7 mouse cellular contexts compared by ENCODE assay signal in the genomic region with DNA sequence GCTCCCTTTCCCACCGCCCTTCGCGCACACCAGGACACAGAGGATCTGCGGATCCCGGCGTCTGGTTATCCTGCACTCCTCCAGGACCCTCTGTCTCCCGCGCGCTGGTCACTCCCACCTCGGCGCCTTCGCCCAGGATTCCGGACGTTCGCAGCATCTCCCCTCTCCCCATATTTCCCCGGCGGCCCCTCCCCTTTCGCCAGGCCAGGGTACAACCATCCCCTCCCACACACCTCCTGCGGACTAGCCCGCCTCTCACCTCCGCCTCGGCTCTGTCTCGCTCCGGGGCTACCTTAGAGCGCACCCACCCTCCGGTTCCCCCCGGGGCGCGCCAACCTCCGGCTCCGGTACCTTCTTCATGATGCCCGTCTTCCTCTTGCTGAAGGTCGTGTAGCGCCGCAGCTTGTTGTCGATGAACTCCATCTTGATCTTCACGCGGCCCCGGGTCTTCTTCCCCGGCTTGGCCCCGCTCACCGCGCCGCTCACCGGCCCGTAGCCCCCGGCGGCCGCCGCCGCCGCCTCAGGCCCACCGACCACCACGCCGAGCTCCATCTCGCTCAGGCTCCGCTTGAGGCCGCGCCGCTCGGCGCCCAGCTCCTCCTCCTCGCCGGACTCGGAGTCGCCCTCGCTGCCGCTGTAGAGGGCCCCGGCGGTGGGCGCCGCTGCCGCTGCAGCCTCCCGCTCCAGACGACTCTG. TPM values are rescaled to one million over a fixed set of nuclear protein-coding genes. Genes with fewer than 3 reads are reported as not detected.
A peak's percentile ranks its signal among the peaks of the same experiment; 100 is the strongest.
DNase-seq lines count a peak whose midpoint lies in the region; ATAC-seq and TF ChIP-seq lines count a peak whose summit lies in the region.

No protein-coding gene starts in this region.

- H3K79me2 ChIP-seq in C2C12 (ENCODE audit: control insufficient read depth, insufficient read depth) = peaks cover 53% of the 10 kb centered on the region

- peak; percentile 39 for DNase-seq in ES-CJ7 (ENCODE audit: low read depth, low spot score)
- peak; percentile 34 to 47 for DNase-seq in cerebellum, postnatal 36 days
- DNase-seq in kidney, postnatal 4 days = peak; percentile 61 to 78
- peak; percentile 38 for DNase-seq in stomach, postnatal 0 days (ENCODE audit: low spot score)

- ATAC-seq in heart, embryonic 13.5 days (ENCODE audit: extremely low read depth, insufficient number of reproducible peaks, low FRiP score, low TSS enrichment) = no peak; the same call in 1 of the 2 replicates
- peak; percentile 1; the same call in 1 of the 2 replicates for ATAC-seq in midbrain, embryonic 12.5 days (ENCODE audit: low FRiP score, low read depth)
- no peak for ATAC-seq in stomach, postnatal 0 days (ENCODE audit: low FRiP score, low TSS enrichment)

- H3K27me3 ChIP-seq in C2C12 (ENCODE audit: control insufficient read depth, insufficient read depth, insufficient read length) = no peaks in the 10 kb centered on the region
- no peaks in the 10 kb centered on the region for H3K27me3 ChIP-seq in heart, embryonic 13.5 days (replicated peaks)
- no peaks in the 10 kb centered on the region for H3K27me3 ChIP-seq in midbrain, embryonic 12.5 days
- H3K27me3 ChIP-seq in stomach, postnatal 0 days (ENCODE audit: control insufficient read depth, insufficient read depth, low read length) = no peaks in the 10 kb centered on the region

- no peak for TF ChIP-seq EP300 in stomach, postnatal 0 days (optimal IDR thresholded peaks at IDR 0.05)

- H3K79me3 ChIP-seq in C2C12 (ENCODE audit: low read depth) = peaks cover 30% of the 10 kb centered on the region

- peak overlapping the region; percentile 95 for H3ac ChIP-seq in C2C12 (ENCODE audit: control insufficient read depth, insufficient read length, low read depth)

- no peaks in the 10 kb centered on the region for H3K9me3 ChIP-seq in heart, embryonic 13.5 days
- no peaks in the 10 kb centered on the region for H3K9me3 ChIP-seq in midbrain, embryonic 12.5 days
- no peaks in the 10 kb centered on the region for H3K9me3 ChIP-seq in stomach, postnatal 0 days (ENCODE audit: control insufficient read depth, low read length)

- H3K9ac ChIP-seq in heart, embryonic 13.5 days = peak overlapping the region; percentile 100
- peak overlapping the region; percentile 98 for H3K9ac ChIP-seq in midbrain, embryonic 12.5 days (replicated peaks)
- peak overlapping the region; percentile 100 for H3K9ac ChIP-seq in stomach, postnatal 0 days (ENCODE audit: low read length)

- H3K36me3 ChIP-seq in C2C12 (ENCODE audit: control insufficient read depth, insufficient read depth) = peaks cover 23% of the 10 kb centered on the region
- H3K36me3 ChIP-seq in heart, embryonic 13.5 days = peaks cover 25% of the 10 kb centered on the region
- H3K36me3 ChIP-seq in midbrain, embryonic 12.5 days = peaks cover 17% of the 10 kb centered on the region
- peaks cover 11% of the 10 kb centered on the region for H3K36me3 ChIP-seq in stomach, postnatal 0 days (ENCODE audit: control insufficient read depth, insufficient read depth, low read length)

- H3K4me3 ChIP-seq in C2C12 (ENCODE audit: insufficient read depth, poor library complexity, severe bottlenecking) = peak overlapping the region; percentile 83
- peak overlapping the region; percentile 100 for H3K4me3 ChIP-seq in heart, embryonic 13.5 days
- H3K4me3 ChIP-seq in midbrain, embryonic 12.5 days = peak overlapping the region; percentile 99
- peak overlapping the region; percentile 99 for H3K4me3 ChIP-seq in stomach, postnatal 0 days (ENCODE audit: low read depth, low read length)

- H3K27ac ChIP-seq in heart, embryonic 13.5 days (replicated peaks) = peak overlapping the region; percentile 97
- peak overlapping the region; percentile 92 for H3K27ac ChIP-seq in midbrain, embryonic 12.5 days (replicated peaks)
- peak overlapping the region; percentile 96 for H3K27ac ChIP-seq in stomach, postnatal 0 days (replicated peaks)

- H3K4me1 ChIP-seq in heart, embryonic 13.5 days = peaks cover 50% of the 10 kb centered on the region
- peaks cover 34% of the 10 kb centered on the region for H3K4me1 ChIP-seq in midbrain, embryonic 12.5 days
- peaks cover 9% of the 10 kb centered on the region; the same call in 1 of the 2 replicates for H3K4me1 ChIP-seq in stomach, postnatal 0 days (replicated peaks; ENCODE audit: control insufficient read depth, insufficient read depth)

- H3K4me2 ChIP-seq in heart, embryonic 13.5 days = peak overlapping the region; percentile 92
- peak overlapping the region; percentile 91 for H3K4me2 ChIP-seq in midbrain, embryonic 12.5 days (replicated peaks)
- H3K4me2 ChIP-seq in stomach, postnatal 0 days (replicated peaks; ENCODE audit: low read depth) = peak overlapping the region; percentile 90

- WGBS in heart, embryonic 13.5 days = under 1% methylated on average over 75 of the region's 75 CpGs
- under 1% methylated on average over 75 of the region's 75 CpGs for WGBS in midbrain, embryonic 12.5 days
- WGBS in stomach, postnatal 0 days = under 1% methylated on average over 63 of the region's 75 CpGs

- TF ChIP-seq CTCF in C2C12 (IDR thresholded peaks at IDR 0.05; ENCODE audit: control insufficient read depth, insufficient read depth, insufficient read length) = no peak
- no peak for TF ChIP-seq CTCF in stomach, postnatal 0 days (IDR thresholded peaks at IDR 0.05; ENCODE audit: low read depth)

TF ChIP-seq in C2C12, 6 proteins besides CTCF, POLR2A, EP300 and RAD21:
- no peak for TF ChIP-seq FOSL1 (IDR thresholded peaks at IDR 0.05; ENCODE audit: insufficient read depth, low read length, poor library complexity, severe bottlenecking)
- no peak for TF ChIP-seq USF1 (IDR thresholded peaks at IDR 0.05; ENCODE audit: low read depth)
- no peak for TF ChIP-seq MAX (IDR thresholded peaks at IDR 0.05)
- no peak for TF ChIP-seq MYOG (IDR thresholded peaks at IDR 0.05; ENCODE audit: control insufficient read depth, extremely low read depth, insufficient read length)
- no peak for TF ChIP-seq MYOD1 (IDR thresholded peaks at IDR 0.05; ENCODE audit: control insufficient read depth, insufficient read length, low read depth)

RNA-seq across cellular contexts. Expression of a gene that starts 0.8 kb away (rescaled TPM):
- polyA plus RNA-seq in C2C12 (2012; fragmentation: generic; extraction: Trizol) = 101 TPM
- polyA plus RNA-seq in heart, embryonic 13.5 days (2015; fragmentation: Nextera tagmentation; extraction: Ambion mirVana) = 11.6 and 13.1 TPM in 2 replicates
- polyA plus RNA-seq in midbrain, embryonic 12.5 days (2016; fragmentation: Nextera tagmentation; extraction: Ambion mirVana) = 6.6 and 8.1 TPM in 2 replicates
- 3.7 and 4.3 TPM in 2 replicates for polyA plus RNA-seq in stomach, postnatal 0 days (2015; fragmentation: Nextera tagmentation; extraction: Ambion mirVana)

RNA-seq across cellular contexts. Expression of a gene that starts 8.9 kb away (rescaled TPM):
- 0.60 TPM for polyA plus RNA-seq in C2C12 (2012; fragmentation: generic; extraction: Trizol)
- polyA plus RNA-seq in heart, embryonic 13.5 days (2015; fragmentation: Nextera tagmentation; extraction: Ambion mirVana) = 4.5 and 5.0 TPM in 2 replicates
- 14.3 and 15.2 TPM in 2 replicates for polyA plus RNA-seq in midbrain, embryonic 12.5 days (2016; fragmentation: Nextera tagmentation; extraction: Ambion mirVana)
- polyA plus RNA-seq in stomach, postnatal 0 days (2015; fragmentation: Nextera tagmentation; extraction: Ambion mirVana) = 1.9 and 2.6 TPM in 2 replicates

RNA-seq across cellular contexts. Expression of a gene that starts 58.6 kb away (rescaled TPM):
- 68.0 TPM for polyA plus RNA-seq in C2C12 (2012; fragmentation: generic; extraction: Trizol)
- 24.7 and 32.5 TPM in 2 replicates for polyA plus RNA-seq in heart, embryonic 13.5 days (2015; fragmentation: Nextera tagmentation; extraction: Ambion mirVana)
- 53.1 and 58.0 TPM in 2 replicates for polyA plus RNA-seq in midbrain, embryonic 12.5 days (2016; fragmentation: Nextera tagmentation; extraction: Ambion mirVana)
- polyA plus RNA-seq in stomach, postnatal 0 days (2015; fragmentation: Nextera tagmentation; extraction: Ambion mirVana) = 23.8 and 24.7 TPM in 2 replicates
